Mouse (Mus musculus) stomach, postnatal 0 days (tissue): ENCODE measurements at regions not wholly inside any gene's neighbourhood (a gene's known extent, or its start where the extent isn't known, plus 50 kb on each side); places are given as distances from the start of the nearest gene placed in this dataset.

Experiments used
- ATAC-seq: fragments of 200-750 bp; cut with Nextera tagmentation; 2 replicates; pipeline ENCODE4 v1.8.0; 2017; ENCODE audit not compliant: low FRiP score, low TSS enrichment
- DNase-seq: peaks from one replicate; pipeline ENCODE4 v3.0.0-alpha.2; 2016; ENCODE audit warnings: low spot score
- H3K27ac ChIP-seq: fragments of 300-500 bp; sonication (generic); replicated peaks from 2 replicates; pipeline ENCODE4 v1.5.1; 2014; ENCODE audit warnings: mild to moderate bottlenecking, control low read depth
- H3K27me3 ChIP-seq: fragments of 300-500 bp; sonication (generic); 2 replicates; pipeline ENCODE4 v1.6.1; 2014; ENCODE audit warnings: low read length; ENCODE audit not compliant: control insufficient read depth, insufficient read depth
- H3K36me3 ChIP-seq: fragments of 300-500 bp; sonication (generic); 2 replicates; pipeline ENCODE4 v1.6.1; 2014; ENCODE audit warnings: low read length, mixed read lengths; ENCODE audit not compliant: control insufficient read depth, insufficient read depth
- H3K4me1 ChIP-seq: fragments of 300-500 bp; sonication (generic); replicated peaks from 2 replicates; pipeline ENCODE4 v1.6.1; 2014; ENCODE audit warnings: antibody characterized with exemption; ENCODE audit not compliant: control insufficient read depth, insufficient read depth
- H3K4me2 ChIP-seq: fragments of 300-500 bp; sonication (generic); replicated peaks from 2 replicates; pipeline ENCODE4 v1.6.1; 2014; ENCODE audit warnings: low read depth, mild to moderate bottlenecking, control low read depth, moderate library complexity
- H3K4me3 ChIP-seq: fragments of 300-500 bp; sonication (generic); 2 replicates; pipeline ENCODE4 v1.5.1; 2014; ENCODE audit warnings: low read depth, low read length, control low read depth
- H3K9ac ChIP-seq: fragments of 300-500 bp; sonication (generic); 2 replicates; pipeline ENCODE4 v1.6.1; 2014; ENCODE audit warnings: mild to moderate bottlenecking, low read length, control low read depth, mixed read lengths
- H3K9me3 ChIP-seq: fragments of 300-500 bp; sonication (generic); 2 replicates; pipeline ENCODE4 v1.6.1; 2016; ENCODE audit warnings: low read length; ENCODE audit not compliant: control insufficient read depth
- CTCF ChIP-seq: IDR thresholded peaks from 2 replicates; pipeline ENCODE4 v1.5.1; 2016; ENCODE audit warnings: antibody characterized with exemption, low read depth, mild to moderate bottlenecking, moderate library complexity
- EP300 ChIP-seq: optimal IDR thresholded peaks from 2 replicates; pipeline ENCODE3; 2016; ENCODE audit warnings: antibody characterized with exemption
- WGBS: fragments of 180-500 bp; shearing (Covaris S2); extraction: QIAGEN DNeasy Blood & Tissue Kit; methylation state at CpG from one replicate; pipeline ENCODE4 v1.1.7; 2014; 5-methylcytosine and 5-hydroxymethylcytosine counted together

- Histone ChIP-seq H3K27me3 (no peaks in the 10 kb centered on the region), H3K4me3 (no peak overlapping the region), H3K9ac (no peak overlapping the region), H3K36me3 (no peaks in the 10 kb centered on the region), H3K4me2 (no peak overlapping the region), H3K27ac (no peak overlapping the region), H3K4me1 (no peaks in the 10 kb centered on the region), H3K9me3 (no peaks in the 10 kb centered on the region)
- no peak for ATAC-seq
- no peak for DNase-seq
- WGBS, result 84% methylated on average over 2 of the region's 2 CpGs
- no peak for TF ChIP-seq EP300
- TF ChIP-seq CTCF, result no peak
Observed at GRCm38 (mm10) chr9:41563376-41563775, 401.9 kb upstream of the Ubash3b start.

- 92% methylated on average over 3 of the region's 3 CpGs for WGBS
- ATAC-seq, result no peak
Observed at GRCm38 (mm10) chr9:41558456-41558855, 397.0 kb upstream of the Ubash3b start.

DNA sequence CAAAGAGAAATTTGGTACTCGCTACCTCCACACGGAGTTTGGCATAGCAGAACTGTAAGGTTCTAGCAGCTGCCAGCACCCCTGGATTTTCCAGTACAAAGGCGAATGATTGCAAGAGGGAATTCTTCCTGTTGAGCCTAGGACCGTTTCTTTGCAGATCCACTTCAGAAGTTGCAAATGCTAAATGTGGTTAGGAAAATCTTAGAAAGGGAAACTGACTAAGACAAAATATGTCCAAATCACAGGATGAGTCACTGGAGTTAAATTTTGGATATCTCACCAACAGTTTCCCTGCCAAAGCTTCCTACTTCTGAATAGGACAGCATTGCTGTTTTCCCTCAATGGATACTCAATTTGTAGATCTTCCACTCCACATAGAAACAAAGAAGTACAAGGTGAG lies 395.4 kb upstream of the Ubash3b start:
- 79% methylated on average over 4 of the region's 4 CpGs for WGBS
- ATAC-seq, result no peak

More at GRCm38 (mm10) chr9:41558456-41558855, 397.0 kb upstream of the Ubash3b start:
- H3K4me2 ChIP-seq, result no peak overlapping the region
- no peak for DNase-seq
- H3K9me3 ChIP-seq, result no peaks in the 10 kb centered on the region
- H3K36me3 ChIP-seq, result no peaks in the 10 kb centered on the region
- H3K27ac ChIP-seq, result no peak overlapping the region
- no peak for TF ChIP-seq CTCF
- TF ChIP-seq EP300, result no peak
- no peaks in the 10 kb centered on the region for H3K27me3 ChIP-seq
- H3K4me3 ChIP-seq, result no peak overlapping the region
- H3K4me1 ChIP-seq, result no peaks in the 10 kb centered on the region
- no peak overlapping the region for H3K9ac ChIP-seq

GRCm38 (mm10) chr9:41545776-41546175 lies 384.3 kb upstream of the Ubash3b start:
- Histone ChIP-seq H3K4me1 (no peaks in the 10 kb centered on the region), H3K9me3 (no peaks in the 10 kb centered on the region), H3K9ac (no peak overlapping the region), H3K27me3 (no peaks in the 10 kb centered on the region), H3K4me3 (no peak overlapping the region), H3K27ac (no peak overlapping the region), H3K4me2 (no peak overlapping the region), H3K36me3 (no peaks in the 10 kb centered on the region)
- 27% methylated on average over 1 of the region's 1 CpGs for WGBS
- ATAC-seq (peak; percentile 78; the same call in 1 of the 2 replicates), DNase-seq (no peak)
- TF ChIP-seq EP300, result no peak
- no peak for TF ChIP-seq CTCF

More for the DNA sequence above, 395.4 kb upstream of the Ubash3b start:
- Histone ChIP-seq H3K4me3 (no peak overlapping the region), H3K9ac (no peak overlapping the region), H3K4me1 (no peaks in the 10 kb centered on the region), H3K9me3 (no peaks in the 10 kb centered on the region), H3K36me3 (no peaks in the 10 kb centered on the region), H3K4me2 (no peak overlapping the region), H3K27me3 (no peaks in the 10 kb centered on the region), H3K27ac (no peak overlapping the region)
- no peak for TF ChIP-seq CTCF
- TF ChIP-seq EP300, result no peak
- no peak for DNase-seq

- DNase-seq (no peak), ATAC-seq (no peak)
- no peaks in the 10 kb centered on the region for H3K9me3 ChIP-seq
- no peak overlapping the region for H3K4me2 ChIP-seq
- 72% methylated on average over 5 of the region's 5 CpGs for WGBS
- H3K27me3 ChIP-seq, result no peaks in the 10 kb centered on the region
- no peaks in the 10 kb centered on the region for H3K4me1 ChIP-seq
- H3K36me3 ChIP-seq, result no peaks in the 10 kb centered on the region
- H3K27ac ChIP-seq, result no peak overlapping the region
- H3K4me3 ChIP-seq, result no peak overlapping the region
- H3K9ac ChIP-seq, result no peak overlapping the region
- TF ChIP-seq CTCF (no peak), EP300 (no peak)
Observed at GRCm38 (mm10) chr9:41542511-41542910, 381.0 kb upstream of the Ubash3b start.

DNA sequence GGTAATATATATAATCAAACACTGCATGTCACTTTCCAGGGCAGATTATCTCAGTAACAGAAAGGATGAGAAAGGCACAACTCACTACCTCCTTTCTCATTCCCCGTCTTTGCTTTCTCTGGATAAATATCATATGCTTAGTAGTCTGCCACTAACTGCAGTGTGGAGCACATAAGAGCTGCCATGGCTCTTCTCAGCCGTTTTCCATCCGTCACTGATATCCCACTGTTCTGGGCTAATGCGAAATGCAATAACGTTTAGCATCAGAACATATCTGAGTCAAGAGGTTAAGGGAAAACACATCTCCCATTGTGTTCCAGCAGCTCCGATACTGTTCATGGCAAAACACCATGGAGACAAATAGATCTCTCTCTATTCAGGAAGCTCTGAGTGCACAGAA lies 379.8 kb upstream of the Ubash3b start:
- Histone ChIP-seq H3K9ac (no peak overlapping the region), H3K4me1 (no peaks in the 10 kb centered on the region), H3K36me3 (no peaks in the 10 kb centered on the region), H3K27me3 (no peaks in the 10 kb centered on the region), H3K4me2 (no peak overlapping the region), H3K9me3 (no peaks in the 10 kb centered on the region), H3K4me3 (no peak overlapping the region), H3K27ac (no peak overlapping the region)
- no peak for DNase-seq
- 77% methylated on average over 6 of the region's 6 CpGs for WGBS
- no peak for ATAC-seq
- no peak for TF ChIP-seq EP300
- TF ChIP-seq CTCF, result no peak
